Mouse (Mus musculus): ENCODE results near the gene Ppm1l. TPM values are rescaled to one million over a fixed set of nuclear protein-coding genes. Genes with fewer than 3 reads are reported as not detected.
A peak's percentile ranks its signal among the peaks of the same experiment; 100 is the strongest.
"Not testable (repeated sequence)": the region's sequence is repeated elsewhere in the genome, so short reads cannot be mapped to it uniquely, and the experiment has no call there.

Ppm1l gene
- polyA plus RNA-seq, 1 experiment from 2014 or later, result 27.4 TPM

DNA sequence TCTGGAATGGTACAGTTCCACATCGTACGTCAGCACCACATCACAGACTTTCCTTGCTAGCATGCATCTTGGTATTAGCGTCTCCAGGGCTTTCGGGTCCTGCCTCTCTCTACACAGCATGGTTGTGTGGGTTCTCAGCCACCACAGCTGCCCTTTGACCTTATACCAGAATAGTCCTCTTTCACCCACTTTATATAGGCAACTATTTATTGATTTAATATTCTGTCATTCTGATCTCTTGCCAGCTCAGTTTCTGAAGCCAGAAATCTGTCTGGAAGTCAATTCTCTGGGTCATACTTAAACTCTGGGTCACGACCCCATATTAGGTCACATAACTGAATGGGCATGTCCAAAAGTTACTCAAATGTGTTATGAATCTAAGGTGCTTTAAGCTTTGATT, 86.5 kb downstream of the Ppm1l start:
- H3K9me3 ChIP-seq (ENCODE audit: control insufficient read depth, low read length), result 0 out of 2 replicates have a peak, but pooled peaks cover 5% of the 10 kb centered on the region
- H3K27ac ChIP-seq, result no peak overlapping the region
- H3K36me3 ChIP-seq (replicated peaks; ENCODE audit: control insufficient read depth, insufficient read depth), result no peaks in the 10 kb centered on the region
- peaks cover 44% of the 10 kb centered on the region for H3K27me3 ChIP-seq (ENCODE audit: control insufficient read depth, insufficient read depth, low read length)
- 70% methylated on average over 5 of the region's 5 CpGs for WGBS
- no peaks in the 10 kb centered on the region for H3K4me1 ChIP-seq (replicated peaks; ENCODE audit: control insufficient read depth, insufficient read depth, low read length)
- no peak overlapping the region for H3K4me3 ChIP-seq (replicated peaks; ENCODE audit: low read length)
- DNase-seq (ENCODE audit: low spot score) (no peak), ATAC-seq (ENCODE audit: low FRiP score) (no peak)
- H3K9ac ChIP-seq, result no peak overlapping the region
- H3K4me2 ChIP-seq (replicated peaks), result no peak overlapping the region

DNA sequence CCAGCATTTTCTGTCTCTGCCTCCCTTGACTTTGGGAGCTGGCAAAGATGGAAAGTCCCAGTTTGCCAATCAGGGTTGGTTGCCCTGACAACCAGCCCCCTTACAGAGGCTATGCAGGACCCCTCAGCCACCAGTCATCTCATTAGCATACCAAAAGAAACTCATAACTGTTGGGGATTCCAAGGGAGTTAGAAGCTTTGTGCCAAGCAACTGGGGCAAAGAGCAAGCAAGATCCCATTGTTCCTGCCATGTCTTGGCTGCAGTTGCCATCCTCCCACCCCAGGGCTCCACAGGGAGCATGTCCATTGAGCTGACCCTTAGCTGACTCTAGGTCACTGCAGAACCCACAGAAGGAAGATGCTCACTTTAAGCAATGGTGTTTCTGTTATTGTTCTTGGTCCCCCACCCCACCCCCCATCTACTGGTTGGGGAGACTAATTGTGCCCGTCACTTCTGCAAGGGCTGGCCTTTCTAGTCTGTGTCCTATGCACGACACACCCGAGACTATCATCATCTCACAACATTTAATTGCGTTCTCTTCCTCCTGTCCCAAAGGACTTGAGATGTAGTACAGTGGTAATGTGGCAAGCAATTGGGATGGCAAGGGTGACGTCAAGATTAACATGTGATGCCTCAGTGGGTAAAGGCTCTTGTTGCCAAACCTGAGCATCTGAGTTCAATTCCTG, 89.7 kb downstream of the Ppm1l start:
- H3K4me3 ChIP-seq (replicated peaks; ENCODE audit: low read length), result no peak overlapping the region
- no peaks in the 10 kb centered on the region for H3K4me1 ChIP-seq (replicated peaks; ENCODE audit: control insufficient read depth, insufficient read depth, low read length)
- 11% methylated on average over 5 of the region's 5 CpGs for WGBS
- H3K9ac ChIP-seq, result no peak overlapping the region
- H3K27ac ChIP-seq, result no peak overlapping the region
- peak; percentile 64 for DNase-seq (ENCODE audit: low spot score)
- peaks cover 61% of the 10 kb centered on the region for H3K27me3 ChIP-seq (ENCODE audit: control insufficient read depth, insufficient read depth, low read length)
- no peaks in the 10 kb centered on the region for H3K36me3 ChIP-seq (replicated peaks; ENCODE audit: control insufficient read depth, insufficient read depth)
- no peak overlapping the region for H3K4me2 ChIP-seq (replicated peaks)
- 0 out of 2 replicates have a peak, but pooled peaks cover 5% of the 10 kb centered on the region for H3K9me3 ChIP-seq (ENCODE audit: control insufficient read depth, low read length)
- peak; percentile 85; the same call in 1 of the 2 replicates for ATAC-seq (ENCODE audit: low FRiP score)

DNA sequence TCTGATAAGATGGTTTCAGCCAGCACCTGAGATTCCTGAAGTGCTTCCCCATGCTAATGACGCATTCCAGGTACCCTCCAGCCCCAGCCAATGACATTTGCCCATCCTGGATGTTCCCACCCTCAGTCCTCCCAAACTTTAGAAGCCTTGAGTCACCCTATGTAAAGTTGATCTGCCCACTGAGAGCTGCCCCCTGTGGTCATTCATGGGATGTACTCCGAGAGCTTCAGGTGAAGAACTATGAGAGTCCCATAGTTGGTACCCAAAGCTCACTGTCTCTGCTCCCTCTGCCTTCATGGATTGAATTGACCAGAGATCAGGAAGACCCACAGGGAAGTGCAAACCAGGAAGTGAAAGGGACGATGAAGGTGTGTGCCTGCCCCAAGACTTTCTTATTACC, 91.4 kb downstream of the Ppm1l start:
- no peak for ATAC-seq (ENCODE audit: low FRiP score)

DNA sequence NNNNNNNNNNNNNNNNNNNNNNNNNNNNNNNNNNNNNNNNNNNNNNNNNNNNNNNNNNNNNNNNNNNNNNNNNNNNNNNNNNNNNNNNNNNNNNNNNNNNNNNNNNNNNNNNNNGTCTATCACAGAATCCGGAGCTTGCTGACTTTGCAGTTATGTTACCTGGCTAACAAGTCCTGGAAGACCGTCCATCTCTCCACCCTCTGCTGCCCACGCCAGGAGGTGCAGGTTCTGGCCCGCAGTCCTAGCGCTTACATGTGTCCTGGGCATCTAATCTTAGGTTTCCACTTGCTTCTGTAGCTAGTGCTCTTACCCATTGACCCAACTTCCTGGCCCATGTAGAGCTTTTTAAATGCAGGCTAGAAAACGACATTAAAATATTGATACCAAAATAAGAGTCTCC, 99.5 kb downstream of the Ppm1l start:
- H3K27me3 ChIP-seq (ENCODE audit: control insufficient read depth, insufficient read depth, low read length), result no peaks in the 10 kb centered on the region
- WGBS, result 90% methylated on average over 6 of the region's 6 CpGs
- no peak overlapping the region for H3K4me3 ChIP-seq (replicated peaks; ENCODE audit: low read length)
- ATAC-seq (ENCODE audit: low FRiP score) (no peak), DNase-seq (ENCODE audit: low spot score) (no peak)
- H3K9ac ChIP-seq, result no peak overlapping the region
- H3K9me3 ChIP-seq (ENCODE audit: control insufficient read depth, low read length), result no peaks in the 10 kb centered on the region
- no peaks in the 10 kb centered on the region for H3K4me1 ChIP-seq (replicated peaks; ENCODE audit: control insufficient read depth, insufficient read depth, low read length)
- H3K36me3 ChIP-seq (replicated peaks; ENCODE audit: control insufficient read depth, insufficient read depth), result no peaks in the 10 kb centered on the region
- no peak overlapping the region for H3K4me2 ChIP-seq (replicated peaks)
- no peak overlapping the region for H3K27ac ChIP-seq

More for the DNA sequence above, 91.4 kb downstream of the Ppm1l start:
- Histone ChIP-seq H3K4me2 (replicated peaks) (no peak overlapping the region), H3K9me3 (ENCODE audit: control insufficient read depth, low read length) (0 out of 2 replicates have a peak, but pooled peaks cover 5% of the 10 kb centered on the region), H3K9ac (no peak overlapping the region), H3K4me1 (replicated peaks; ENCODE audit: control insufficient read depth, insufficient read depth, low read length) (no peaks in the 10 kb centered on the region), H3K4me3 (replicated peaks; ENCODE audit: low read length) (no peak overlapping the region), H3K36me3 (replicated peaks; ENCODE audit: control insufficient read depth, insufficient read depth) (no peaks in the 10 kb centered on the region), H3K27me3 (ENCODE audit: control insufficient read depth, insufficient read depth, low read length) (peaks cover 51% of the 10 kb centered on the region), H3K27ac (no peak overlapping the region)
- 88% methylated on average over 3 of the region's 3 CpGs for WGBS
- DNase-seq (ENCODE audit: low spot score), result no peak

DNA sequence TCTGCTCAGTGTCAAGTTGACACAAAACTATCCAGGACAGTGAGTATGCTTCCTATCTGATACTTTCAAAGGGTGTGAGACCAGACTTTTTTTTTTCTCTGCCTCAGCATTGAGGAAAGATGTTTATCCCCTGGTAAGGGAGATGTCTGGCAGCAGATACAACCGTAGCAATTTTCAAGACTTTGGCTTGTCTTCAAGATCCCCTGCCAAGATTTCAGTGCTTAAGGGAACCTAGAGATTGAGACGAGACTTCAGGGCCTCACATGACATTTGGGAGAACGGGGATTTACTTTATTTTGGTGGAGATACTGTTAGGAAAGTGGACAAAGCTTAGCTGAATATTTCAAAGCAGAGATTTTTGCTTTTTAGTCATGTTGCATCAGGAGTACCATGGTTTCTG, 106.1 kb downstream of the Ppm1l start:
- Histone ChIP-seq H3K27me3 (ENCODE audit: control insufficient read depth, insufficient read depth, low read length) (no peaks in the 10 kb centered on the region), H3K9me3 (ENCODE audit: control insufficient read depth, low read length) (no peaks in the 10 kb centered on the region), H3K9ac (no peak overlapping the region), H3K27ac (no peak overlapping the region), H3K4me2 (replicated peaks) (no peak overlapping the region), H3K36me3 (replicated peaks; ENCODE audit: control insufficient read depth, insufficient read depth) (no peaks in the 10 kb centered on the region), H3K4me1 (replicated peaks; ENCODE audit: control insufficient read depth, insufficient read depth, low read length) (no peaks in the 10 kb centered on the region), H3K4me3 (replicated peaks; ENCODE audit: low read length) (no peak overlapping the region)
- DNase-seq (ENCODE audit: low spot score) (no peak), ATAC-seq (ENCODE audit: low FRiP score) (no peak)
- WGBS, result 78% methylated on average over 3 of the region's 3 CpGs

DNA sequence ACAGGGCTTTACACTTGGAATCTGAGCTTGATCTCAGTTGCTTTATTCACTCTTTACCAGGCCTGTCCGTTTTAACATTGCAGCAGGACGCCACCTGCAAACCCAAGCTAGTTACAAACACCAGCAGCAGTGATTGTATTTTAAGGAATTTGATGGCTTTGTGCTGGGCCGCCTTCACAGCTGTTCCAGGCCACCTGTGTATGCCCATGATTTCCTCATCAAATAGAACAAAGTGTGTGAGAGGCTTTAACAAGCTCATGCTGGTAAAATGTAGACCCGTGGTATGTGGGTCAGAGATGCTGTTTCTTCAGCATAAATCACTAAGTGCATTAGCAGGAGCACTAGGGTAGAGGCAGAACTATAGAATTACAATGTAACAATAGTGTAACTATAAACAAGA, 106.7 kb downstream of the Ppm1l start:
- Histone ChIP-seq H3K27ac (no peak overlapping the region), H3K4me1 (replicated peaks; ENCODE audit: control insufficient read depth, insufficient read depth, low read length) (peaks cover 5% of the 10 kb centered on the region; the same call in 1 of the 2 replicates), H3K4me2 (replicated peaks) (no peak overlapping the region), H3K36me3 (replicated peaks; ENCODE audit: control insufficient read depth, insufficient read depth) (no peaks in the 10 kb centered on the region), H3K9ac (no peak overlapping the region), H3K9me3 (ENCODE audit: control insufficient read depth, low read length) (no peaks in the 10 kb centered on the region), H3K4me3 (replicated peaks; ENCODE audit: low read length) (no peak overlapping the region), H3K27me3 (ENCODE audit: control insufficient read depth, insufficient read depth, low read length) (no peaks in the 10 kb centered on the region)
- 75% methylated on average over 4 of the region's 4 CpGs for WGBS
- no peak for DNase-seq (ENCODE audit: low spot score)
- ATAC-seq (ENCODE audit: low FRiP score), result no peak

DNA sequence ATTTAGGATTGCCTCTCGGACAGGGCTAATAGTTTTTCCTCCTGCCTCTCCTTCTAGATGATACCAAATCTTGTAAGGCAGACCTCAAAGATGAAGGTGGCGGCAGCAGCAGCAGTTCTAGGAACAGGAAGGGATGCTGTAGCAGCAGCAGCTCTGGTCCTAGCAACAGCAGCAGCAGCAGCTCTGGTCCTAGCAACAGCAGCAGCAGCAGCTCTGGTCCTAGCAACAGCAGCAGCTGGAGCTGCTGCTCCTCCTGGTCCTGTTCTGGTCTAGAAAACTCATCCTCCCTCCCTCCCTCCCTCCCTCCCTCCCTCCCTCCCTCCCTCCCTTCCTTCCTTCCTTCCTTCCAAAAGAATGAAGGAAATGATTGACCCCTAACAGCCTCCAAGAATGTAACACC, 108.1 kb downstream of the Ppm1l start:
- not testable (repeated sequence) for ATAC-seq (ENCODE audit: low FRiP score)

DNA sequence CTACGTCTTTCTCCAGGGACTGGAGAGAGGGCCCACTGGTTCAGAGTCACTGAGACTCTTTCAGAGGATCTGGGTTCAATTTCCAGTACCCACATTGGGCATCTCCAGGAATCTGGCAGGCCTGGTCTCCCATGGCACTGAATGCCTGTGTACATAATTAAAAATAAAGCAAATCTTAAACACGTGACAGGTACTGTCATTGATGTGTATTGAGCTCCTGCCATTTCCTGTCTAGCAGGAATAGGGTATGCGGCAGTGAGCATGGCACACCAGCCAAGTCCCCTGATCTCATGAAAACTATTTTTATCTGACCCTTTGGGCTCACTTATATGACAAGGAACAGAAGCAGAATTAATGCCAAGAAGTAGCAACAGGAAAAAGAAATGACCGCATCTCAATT, 110.6 kb downstream of the Ppm1l start:
- no peak overlapping the region for H3K4me2 ChIP-seq (replicated peaks)
- H3K4me3 ChIP-seq (replicated peaks; ENCODE audit: low read length), result no peak overlapping the region
- DNase-seq (ENCODE audit: low spot score) (no peak), ATAC-seq (ENCODE audit: low FRiP score) (no peak)
- H3K27me3 ChIP-seq (ENCODE audit: control insufficient read depth, insufficient read depth, low read length), result no peaks in the 10 kb centered on the region
- no peak overlapping the region for H3K9ac ChIP-seq
- H3K27ac ChIP-seq, result no peak overlapping the region
- H3K4me1 ChIP-seq (replicated peaks; ENCODE audit: control insufficient read depth, insufficient read depth, low read length), result peaks cover 9% of the 10 kb centered on the region; the same call in 1 of the 2 replicates
- no peaks in the 10 kb centered on the region for H3K36me3 ChIP-seq (replicated peaks; ENCODE audit: control insufficient read depth, insufficient read depth)
- WGBS, result 74% methylated on average over 4 of the region's 4 CpGs
- no peaks in the 10 kb centered on the region for H3K9me3 ChIP-seq (ENCODE audit: control insufficient read depth, low read length)

More for the DNA sequence above, 108.1 kb downstream of the Ppm1l start:
- H3K4me1 ChIP-seq (replicated peaks; ENCODE audit: control insufficient read depth, insufficient read depth, low read length); H3K27ac ChIP-seq; DNase-seq (ENCODE audit: low spot score); H3K4me3 ChIP-seq (replicated peaks; ENCODE audit: low read length); H3K36me3 ChIP-seq (replicated peaks; ENCODE audit: control insufficient read depth, insufficient read depth); H3K9me3 ChIP-seq (ENCODE audit: control insufficient read depth, low read length); H3K9ac ChIP-seq; H3K27me3 ChIP-seq (ENCODE audit: control insufficient read depth, insufficient read depth, low read length); H3K4me2 ChIP-seq (replicated peaks): not testable (repeated sequence)
- WGBS, result 87% methylated on average over 2 of the region's 2 CpGs

DNA sequence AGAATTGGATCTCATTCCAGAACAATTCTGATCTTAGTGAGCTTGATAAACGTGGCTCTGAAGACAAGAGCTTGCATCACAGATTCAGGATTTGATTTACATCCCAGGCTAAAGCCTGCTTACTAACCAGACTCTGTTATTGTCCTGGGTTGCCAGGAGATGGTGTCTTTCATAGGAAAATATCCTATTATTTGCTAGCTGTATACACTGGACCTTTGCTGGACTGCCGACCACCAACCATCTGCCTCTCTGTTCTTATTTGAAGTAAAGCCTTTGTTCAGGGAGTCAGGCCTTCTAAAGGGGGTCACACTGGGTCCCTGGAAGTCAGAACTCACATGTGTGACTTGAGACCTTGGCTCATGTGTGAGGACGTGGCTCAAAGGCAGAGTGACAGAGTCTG, 111.6 kb downstream of the Ppm1l start:
- DNase-seq (ENCODE audit: low spot score) (no peak), ATAC-seq (ENCODE audit: low FRiP score) (no peak)
- H3K9ac ChIP-seq, result no peak overlapping the region
- H3K4me2 ChIP-seq (replicated peaks), result no peak overlapping the region
- H3K27me3 ChIP-seq (ENCODE audit: control insufficient read depth, insufficient read depth, low read length), result no peaks in the 10 kb centered on the region
- 14% methylated on average over 3 of the region's 3 CpGs for WGBS
- H3K27ac ChIP-seq, result no peak overlapping the region
- H3K36me3 ChIP-seq (replicated peaks; ENCODE audit: control insufficient read depth, insufficient read depth), result no peaks in the 10 kb centered on the region
- peaks cover 9% of the 10 kb centered on the region; the same call in 1 of the 2 replicates for H3K4me1 ChIP-seq (replicated peaks; ENCODE audit: control insufficient read depth, insufficient read depth, low read length)
- no peaks in the 10 kb centered on the region for H3K9me3 ChIP-seq (ENCODE audit: control insufficient read depth, low read length)
- H3K4me3 ChIP-seq (replicated peaks; ENCODE audit: low read length), result no peak overlapping the region
